Mouse (Mus musculus): ENCODE measurements around the gene Gm49416.

Gm49416 gene

DNA sequence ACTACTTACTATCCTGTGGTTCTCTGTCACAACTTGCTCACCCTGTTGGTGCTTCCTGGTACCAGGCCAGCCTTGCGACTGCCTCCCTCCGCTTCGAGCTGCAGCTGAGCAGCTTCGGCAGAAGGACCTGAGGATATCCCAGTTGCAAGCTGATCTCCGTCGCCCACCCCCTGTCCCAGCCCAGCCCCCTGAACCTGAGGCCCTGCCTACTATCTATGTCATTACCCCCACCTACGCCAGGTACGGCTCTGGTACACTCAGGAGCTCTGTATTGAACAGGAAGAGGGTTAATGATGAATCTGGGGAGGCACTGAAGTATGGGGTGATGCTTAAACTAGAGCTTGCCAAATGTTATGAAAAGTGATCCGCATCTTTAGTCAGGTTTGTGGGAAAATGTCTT lies 33.0 kb downstream of the Gm49416 start:
- DNase-seq = no peak

DNA sequence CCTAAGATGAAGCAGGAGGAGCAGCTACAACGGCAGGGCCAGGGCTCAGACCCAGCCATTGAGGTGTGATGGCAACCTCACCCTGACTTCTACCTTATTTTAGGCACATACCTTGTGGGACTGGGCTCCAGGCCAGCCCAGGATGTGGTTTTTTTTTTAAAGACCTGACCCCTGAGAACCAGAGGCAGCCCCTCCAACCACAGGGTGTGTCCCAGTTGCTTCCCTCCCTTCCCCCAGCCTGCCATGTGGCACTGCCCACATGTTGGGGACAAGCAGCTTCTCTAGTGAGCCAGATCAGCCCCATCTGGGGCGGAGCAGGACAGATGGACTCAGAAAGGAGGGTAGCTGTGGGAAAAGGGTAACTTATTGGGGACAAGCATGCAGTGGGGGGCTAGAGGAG lies 38.0 kb downstream of the Gm49416 start:
- DNase-seq = no peak

DNA sequence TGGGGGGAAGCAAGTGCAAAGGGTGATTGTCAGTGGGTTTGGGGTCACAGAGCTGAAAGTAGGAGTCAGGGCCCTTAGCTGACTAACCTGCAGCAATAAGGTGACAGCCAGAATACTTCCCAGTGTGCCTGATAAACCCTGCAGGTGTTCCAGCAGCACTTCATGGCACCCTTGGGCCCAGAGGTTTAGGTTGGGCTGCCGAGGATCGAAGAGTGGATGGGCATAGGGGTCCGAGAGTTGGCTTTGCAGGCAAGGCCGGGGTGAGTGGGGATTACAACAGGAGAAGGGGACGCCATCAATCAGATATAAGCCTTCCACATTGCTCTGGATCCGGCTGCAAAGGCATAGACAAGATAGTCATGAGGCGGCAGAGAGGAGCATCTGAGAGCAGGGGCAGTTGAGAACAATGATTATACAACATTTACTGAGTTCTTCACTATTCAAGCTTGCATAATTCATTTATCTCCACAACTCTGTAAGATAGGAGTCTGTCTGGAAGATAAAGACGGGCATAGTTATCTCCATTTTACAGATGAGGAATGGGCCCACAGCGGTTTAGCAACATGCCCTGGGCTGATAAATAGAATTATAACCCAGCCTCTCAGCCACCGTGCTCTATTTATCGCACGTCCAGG lies 39.3 kb downstream of the Gm49416 start:
- DNase-seq = no peak

DNA sequence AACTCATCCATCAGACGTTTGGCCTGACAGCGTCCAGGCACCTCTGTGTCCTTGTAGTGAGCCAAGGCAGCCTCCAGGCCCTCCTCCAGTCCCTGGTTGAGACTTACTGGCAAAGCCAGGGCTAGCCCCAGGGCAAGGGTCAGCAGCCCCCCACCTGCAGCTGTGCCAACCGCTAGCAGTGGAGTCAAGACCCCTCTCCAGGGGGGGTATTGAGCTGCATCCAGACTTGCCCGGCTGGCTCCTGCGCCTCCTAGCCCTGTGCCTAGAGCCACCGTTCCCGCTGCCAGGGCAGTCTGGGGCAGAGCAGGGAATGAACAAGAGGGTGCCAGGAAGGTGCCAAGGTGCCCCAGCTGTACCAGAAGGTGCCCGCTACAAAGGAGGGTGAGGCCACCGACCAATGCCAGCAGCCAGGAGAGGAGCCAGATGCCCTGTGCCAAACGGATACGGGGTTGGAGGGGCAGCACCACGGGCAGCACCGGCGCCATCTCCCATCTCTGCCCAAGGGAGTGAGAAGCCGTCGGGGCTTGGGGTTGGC lies 40.0 kb downstream of the Gm49416 start:
- no peak for DNase-seq

DNA sequence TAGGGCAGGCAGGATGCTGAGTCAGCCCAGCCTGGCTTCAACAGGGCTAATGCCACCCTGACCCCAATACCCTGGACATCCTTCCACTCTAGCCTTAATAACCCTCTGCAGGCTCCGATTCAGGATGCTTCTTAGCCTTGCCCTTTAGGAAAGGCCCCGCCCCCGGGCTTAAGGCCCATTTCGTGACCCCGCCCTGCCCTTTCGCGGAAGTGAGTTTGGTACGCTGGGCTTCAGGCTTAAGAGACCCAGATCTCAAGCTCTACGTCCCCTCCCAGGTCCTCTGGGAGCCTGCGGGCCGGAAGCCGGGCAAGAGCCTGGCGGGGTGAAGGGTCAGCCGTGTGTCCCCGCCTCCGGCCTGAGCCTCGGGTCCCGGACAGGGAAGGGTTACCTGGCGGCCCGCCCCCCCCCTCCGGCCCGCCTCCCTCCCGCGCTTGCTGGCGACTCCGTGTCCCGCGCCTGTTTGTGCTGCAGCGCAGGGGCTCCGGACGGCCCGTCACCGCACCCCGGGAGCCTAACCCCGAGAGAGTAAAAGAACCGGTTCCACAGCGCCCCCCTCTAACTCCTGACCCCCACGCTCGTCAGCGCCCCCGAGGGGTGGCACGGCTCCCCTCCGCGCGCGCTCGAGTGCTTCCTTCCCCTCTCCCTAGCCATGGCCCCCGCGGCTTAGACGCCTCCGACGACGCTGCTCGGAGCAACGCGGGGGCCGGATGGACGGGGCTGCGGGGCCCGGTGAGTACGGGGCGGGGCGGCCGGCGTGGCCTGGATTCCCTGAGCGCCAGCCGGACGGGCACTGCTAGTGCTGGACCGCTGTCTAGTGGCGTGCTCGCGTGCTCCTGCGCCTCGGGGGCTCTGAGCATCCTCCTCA lies 40.7 kb downstream of the Gm49416 start, which contains the start of the genes Rom1 and Eml3:
TSS of gene Rom1 (minus strand) at position 133 of the 865 bp plus-strand sequence.
TSS of gene Eml3 (plus strand) at position 329 of the 865 bp plus-strand sequence.
- peak; percentile 74 to 84 for DNase-seq

DNA sequence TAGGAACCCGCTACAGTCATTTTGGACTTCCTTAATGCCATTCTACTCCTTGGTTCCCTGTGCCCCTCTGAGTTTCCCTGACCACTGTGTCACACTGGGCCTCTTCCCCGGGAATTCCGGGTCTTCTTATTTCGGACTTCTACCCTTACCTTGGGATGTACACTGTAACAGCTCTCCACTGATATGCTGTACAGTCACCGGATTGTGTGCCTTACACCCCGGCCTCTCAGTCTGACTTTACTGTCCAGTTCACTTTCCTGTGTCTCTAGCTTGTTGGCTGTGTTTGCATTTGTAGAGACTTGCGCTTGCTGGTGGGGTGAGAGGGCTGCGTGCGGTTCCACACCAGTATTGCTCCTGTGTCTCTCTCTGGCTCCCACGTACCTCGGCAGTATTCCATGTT lies 41.4 kb downstream of the Gm49416 start:
- DNase-seq = no peak

DNA sequence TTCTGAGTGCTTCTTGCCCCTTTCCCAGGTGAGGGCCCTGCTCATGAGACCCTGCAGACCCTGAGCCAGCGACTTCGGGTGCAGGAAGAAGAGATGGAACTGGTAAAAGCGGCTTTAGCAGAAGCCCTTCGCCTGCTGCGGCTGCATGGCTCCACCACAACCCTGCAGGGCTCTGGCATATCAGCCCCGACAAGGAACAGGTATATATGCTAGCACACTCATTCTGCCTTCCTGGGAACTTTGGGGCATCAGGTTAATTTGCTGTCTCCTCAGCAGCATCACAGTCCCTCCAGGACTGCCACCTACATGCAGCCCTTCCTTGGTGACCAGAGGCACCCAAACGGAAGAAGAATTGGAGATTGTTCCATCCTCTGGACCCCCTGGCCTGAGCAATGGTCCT lies 42.0 kb downstream of the Gm49416 start:
- no peak for DNase-seq

DNA sequence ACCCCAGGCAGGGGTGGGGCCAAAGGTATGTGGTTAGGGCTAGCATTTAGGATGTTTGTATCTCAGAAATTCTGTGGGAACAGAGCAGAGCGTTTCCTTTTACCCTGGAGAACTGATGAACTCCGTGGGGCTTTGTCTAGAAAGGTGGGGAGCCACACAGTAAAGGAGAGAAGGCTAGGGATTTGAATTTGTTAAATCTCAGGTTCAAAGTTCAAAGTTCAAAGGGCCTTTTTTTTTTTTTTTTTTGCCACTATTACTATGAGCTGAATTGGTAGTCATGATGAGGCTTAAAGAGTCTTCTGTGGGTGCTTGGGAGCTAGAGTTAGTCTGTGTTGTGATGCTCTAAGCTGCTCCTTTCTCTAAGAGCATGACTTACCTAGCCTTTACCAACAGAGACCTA lies 48.0 kb downstream of the Gm49416 start:
- no peak for DNase-seq

DNA sequence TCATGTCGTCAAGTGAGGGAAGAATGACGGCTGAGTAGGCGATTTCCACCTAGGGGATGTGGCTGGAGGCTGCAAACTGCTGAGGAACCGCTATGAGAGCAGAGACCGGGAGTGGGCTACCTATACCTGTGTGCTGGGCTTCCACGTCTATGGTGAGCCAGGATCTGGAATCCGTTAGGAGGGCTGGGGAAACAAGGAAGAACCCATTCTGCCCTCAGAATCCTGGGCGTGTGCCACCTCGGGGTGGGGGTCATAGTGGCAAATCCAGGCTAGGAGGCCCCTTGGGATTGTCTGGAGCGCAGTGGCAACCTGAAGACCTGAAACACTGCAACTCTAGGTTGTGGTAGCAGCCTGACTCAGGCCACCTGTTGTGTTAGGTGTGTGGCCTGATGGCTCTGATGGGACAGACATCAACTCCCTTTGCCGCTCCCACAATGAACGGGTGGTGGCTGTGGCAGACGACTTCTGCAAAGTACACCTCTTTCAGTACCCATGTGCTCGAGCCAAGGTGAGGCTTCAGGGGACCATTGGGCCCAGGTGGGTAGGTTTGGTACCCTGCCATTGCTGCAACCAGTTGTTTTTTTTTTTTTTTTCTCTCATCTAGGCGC lies 51.9 kb downstream of the Gm49416 start:
- no peak for DNase-seq

DNA sequence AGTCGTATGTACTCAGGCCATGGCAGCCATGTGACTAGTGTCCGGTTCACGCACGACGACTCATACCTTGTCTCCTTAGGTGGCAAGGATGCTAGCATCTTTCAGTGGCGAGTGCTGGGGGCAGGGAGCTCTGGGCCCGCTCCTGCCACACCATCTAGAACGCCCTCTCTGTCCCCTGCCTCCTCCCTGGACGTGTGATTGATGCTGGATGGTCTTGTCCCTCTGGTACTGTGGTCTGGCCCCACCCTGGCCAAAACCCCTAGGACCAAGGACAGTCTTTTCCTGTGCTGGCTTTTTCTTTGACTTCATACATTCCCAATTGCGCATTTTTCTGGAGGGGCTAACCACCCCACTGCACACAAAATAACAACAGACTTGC lies 52.4 kb downstream of the Gm49416 start:
- peak in 1 of 2 experiments; percentile 53 for DNase-seq

DNA sequence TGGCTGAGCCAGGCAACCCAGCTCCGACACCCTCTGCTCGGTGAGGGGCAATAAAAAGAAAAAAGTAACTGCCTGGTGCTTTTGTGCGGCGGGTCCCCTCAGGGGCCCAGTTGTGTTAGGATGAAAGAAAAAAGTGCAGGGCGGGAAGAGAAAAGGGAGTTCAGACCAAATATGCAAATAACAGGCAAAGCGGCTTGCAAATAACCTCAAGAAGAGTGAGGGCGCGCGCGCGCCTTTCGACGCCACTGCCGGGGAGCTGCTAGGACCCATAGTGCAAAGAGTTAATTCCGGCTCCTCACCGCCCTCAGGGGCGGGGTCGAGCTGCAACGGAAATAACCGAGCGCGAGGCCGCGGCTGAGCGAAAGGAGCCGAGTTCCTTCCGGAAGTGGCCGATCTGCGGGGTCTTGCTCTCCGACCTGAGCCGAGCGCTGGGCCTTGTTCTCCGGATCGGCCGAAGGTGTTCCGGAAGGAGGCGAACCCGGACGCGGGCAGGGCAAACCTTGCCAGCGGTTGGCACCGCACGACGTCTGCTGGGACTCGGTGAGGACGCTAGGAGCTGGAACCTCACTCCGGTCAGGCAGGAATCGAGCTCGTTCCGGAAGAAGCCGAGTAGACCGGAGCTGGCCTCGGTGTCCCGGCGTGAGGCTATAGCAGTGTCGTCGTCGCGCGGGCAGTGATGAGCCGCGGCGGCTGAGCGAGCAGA lies 52.9 kb downstream of the Gm49416 start, which contains the start of gene Mta2:
TSS of gene Mta2 (plus strand) at position 361 of the 703 bp plus-strand sequence.
- DNase-seq = peak; percentile 96 to 97

DNA sequence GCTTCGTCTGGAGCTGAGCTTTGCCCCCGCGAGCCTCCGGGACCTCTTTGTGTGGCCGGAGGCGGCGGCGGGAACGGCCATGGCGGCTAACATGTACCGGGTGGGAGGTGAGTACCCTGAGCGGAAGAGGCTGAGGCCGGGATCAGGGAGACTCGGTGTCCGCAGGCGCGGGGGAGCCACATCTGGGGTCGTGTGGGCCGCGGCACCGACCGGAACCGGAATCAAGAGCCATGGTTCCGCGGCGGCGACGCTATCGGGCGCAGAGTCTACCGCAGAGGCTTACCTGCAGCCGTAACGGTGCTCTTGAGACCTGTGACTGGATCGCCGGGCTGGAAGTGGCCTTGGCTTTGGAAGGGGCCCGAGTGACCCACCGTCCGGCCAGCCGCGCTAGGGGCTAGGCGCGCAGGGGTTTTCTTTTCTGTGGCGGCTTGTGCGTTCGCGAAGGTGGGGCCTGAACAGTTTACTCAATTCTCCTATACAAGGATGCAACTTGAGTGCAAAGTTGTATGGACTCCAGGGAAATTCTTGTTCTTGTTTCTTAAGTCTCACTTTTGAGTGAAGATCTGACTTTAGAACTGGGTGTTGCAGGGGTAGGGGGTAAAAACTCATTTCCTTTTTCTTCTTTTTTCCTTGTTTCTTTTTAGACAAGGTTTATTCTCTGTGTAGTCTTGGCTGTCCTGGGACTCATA lies 53.7 kb downstream of the Gm49416 start:
- no peak for DNase-seq

DNA sequence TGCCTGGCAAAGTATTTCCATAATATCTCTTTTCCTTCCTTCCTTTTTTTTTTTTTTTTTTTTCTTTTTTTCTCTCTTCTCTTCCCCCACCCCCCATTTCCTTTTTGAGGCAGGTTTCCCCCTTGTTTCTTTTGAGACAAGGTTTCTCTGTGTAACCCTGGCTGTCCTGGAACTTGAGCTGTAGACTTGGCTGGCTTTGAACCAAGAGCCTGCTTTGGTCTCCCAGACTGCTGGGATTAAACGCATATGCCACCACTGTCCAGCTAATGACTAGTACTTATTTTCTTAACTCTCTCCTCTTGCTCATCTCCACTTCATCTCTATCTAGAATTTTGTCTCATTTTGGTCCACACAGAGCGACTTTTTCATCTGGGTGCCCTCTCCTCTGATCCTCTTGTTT lies 54.3 kb downstream of the Gm49416 start:
- DNase-seq = no peak

DNA sequence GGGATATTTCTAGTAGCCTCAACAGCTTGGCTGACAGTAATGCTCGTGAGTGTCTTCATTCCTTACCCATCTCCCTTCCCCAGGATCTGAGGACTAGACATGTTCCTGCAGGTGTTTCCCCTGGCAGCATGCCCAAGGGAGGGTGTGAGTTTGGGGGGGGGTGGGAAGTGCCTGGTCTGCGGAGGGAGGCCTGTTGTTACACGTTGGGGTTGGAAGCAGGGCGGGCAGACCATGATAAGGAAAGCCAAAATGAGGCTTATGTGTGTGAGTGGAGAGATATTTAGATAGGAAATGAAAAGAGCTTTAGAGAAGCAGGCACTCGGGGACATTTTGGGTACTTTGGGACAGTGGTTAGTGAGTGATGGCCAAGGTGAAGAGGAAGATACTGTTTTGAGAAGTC lies 55.3 kb downstream of the Gm49416 start:
- DNase-seq = no peak

DNA sequence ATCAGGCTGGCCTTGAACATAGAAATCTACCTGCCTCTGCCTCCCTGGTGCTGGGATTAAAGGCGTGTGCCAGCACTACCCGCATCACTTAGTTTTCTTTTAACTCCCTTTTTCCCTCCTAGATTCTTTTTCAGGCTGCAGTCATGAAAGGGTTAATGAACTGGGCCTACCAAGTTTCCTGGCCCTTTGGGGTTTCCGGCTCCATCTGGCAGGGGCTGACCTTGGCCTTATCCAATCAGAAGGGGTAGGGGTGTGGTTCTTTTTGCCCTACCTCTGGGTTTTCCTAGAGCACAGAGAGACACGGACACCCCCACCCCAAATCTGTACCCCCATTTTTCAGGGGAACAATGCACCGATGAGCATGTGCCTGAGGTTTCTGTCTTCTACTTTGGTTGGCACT lies 56.0 kb downstream of the Gm49416 start:
- no peak for DNase-seq

Measured in thymus, adult 18-20 months (tissue).